Mouse (Mus musculus) midbrain, embryonic 11.5 days (tissue): ENCODE data around the gene Rhog. TPM values are rescaled to one million over a fixed set of nuclear protein-coding genes. Genes with fewer than 3 reads are reported as not detected.

Experiments used
- ATAC-seq: fragments of 200-750 bp; cut with Nextera tagmentation; 2 replicates; pipeline ENCODE4 v1.8.0; 2017; ENCODE audit warnings: moderate TSS enrichment, moderate library complexity; ENCODE audit not compliant: low FRiP score
- DNase-seq: peaks from one replicate; pipeline ENCODE4 v3.0.0; 2015; ENCODE audit warnings: low spot score; ENCODE audit errors: missing footprints
- H3K27ac ChIP-seq: fragments of 300-500 bp; sonication (generic); 2 replicates; pipeline ENCODE4 v1.5.1; 2014; ENCODE audit warnings: low read depth, low read length
- H3K27me3 ChIP-seq: fragments of 300-500 bp; sonication (generic); 2 replicates; pipeline ENCODE4 v1.6.1; 2014; ENCODE audit warnings: mild to moderate bottlenecking, low read length, moderate library complexity, mixed read lengths; ENCODE audit not compliant: control insufficient read depth, insufficient read depth
- H3K36me3 ChIP-seq: fragments of 300-500 bp; sonication (generic); 2 replicates; pipeline ENCODE4 v1.6.1; 2014; ENCODE audit warnings: mild to moderate bottlenecking, low read length, moderate library complexity, mixed read lengths; ENCODE audit not compliant: control insufficient read depth, insufficient read depth
- H3K4me1 ChIP-seq: fragments of 300-500 bp; sonication (generic); 2 replicates; pipeline ENCODE4 v1.6.1; 2014; ENCODE audit warnings: low read length; ENCODE audit not compliant: control insufficient read depth, insufficient read depth
- H3K4me2 ChIP-seq: fragments of 300-500 bp; sonication (generic); 2 replicates; pipeline ENCODE4 v1.6.1; 2014; ENCODE audit warnings: mild to moderate bottlenecking, moderate library complexity
- H3K4me3 ChIP-seq: fragments of 300-500 bp; sonication (generic); 2 replicates; pipeline ENCODE4 v1.5.1; 2014; ENCODE audit warnings: low read depth, low read length
- H3K9ac ChIP-seq: fragments of 300-500 bp; sonication (generic); 2 replicates; pipeline ENCODE4 v1.6.1; 2014; ENCODE audit warnings: low read length
- H3K9me3 ChIP-seq: fragments of 300-500 bp; sonication (generic); 2 replicates; pipeline ENCODE4 v1.6.1; 2016; ENCODE audit warnings: low read length; ENCODE audit not compliant: control insufficient read depth
- WGBS: fragments of 180-500 bp; shearing (Covaris S2); extraction: QIAGEN DNeasy Blood & Tissue Kit; methylation state at CpG from one replicate; pipeline ENCODE4 v1.1.7; 2014; 5-methylcytosine and 5-hydroxymethylcytosine counted together
- polyA plus RNA-seq: library from polyadenylated mRNA; unstranded; fragments of >200 nt; fragmentation: Nextera tagmentation; extraction: Ambion mirVana; gene quantifications from 2 replicates; pipeline ENCODE4 v1.2.1, GENCODE M21; 2014

The Rhog gene
- polyA plus RNA-seq, 1 experiment from 2014 or later = 29.4 TPM

- Histone ChIP-seq H3K27me3 (no peaks in the 10 kb centered on the region), H3K36me3 (no peaks in the 10 kb centered on the region), H3K9ac (no peak overlapping the region), H3K27ac (no peak overlapping the region), H3K4me2 (no peak overlapping the region), H3K4me1 (no peaks in the 10 kb centered on the region), H3K4me3 (no peak overlapping the region), H3K9me3 (no peaks in the 10 kb centered on the region)
- WGBS = 87% methylated on average over 3 of the region's 3 CpGs
- ATAC-seq = no peak
- no peak for DNase-seq
Observed at GRCm38 (mm10) chr7:102200576-102200975, 55.3 kb downstream of the Rhog start.

GRCm38 (mm10) chr7:102192356-102192755 is 63.5 kb downstream of the Rhog start:
- ATAC-seq = no peak
- no peak for DNase-seq
- Histone ChIP-seq H3K4me1 (no peaks in the 10 kb centered on the region), H3K4me2 (no peak overlapping the region), H3K36me3 (peaks cover 2% of the 10 kb centered on the region), H3K27me3 (no peaks in the 10 kb centered on the region), H3K4me3 (no peak overlapping the region), H3K9me3 (no peaks in the 10 kb centered on the region), H3K9ac (no peak overlapping the region), H3K27ac (no peak overlapping the region)
- WGBS = 93% methylated on average over 1 of the region's 1 CpGs

Other genes with a start within 250 kb of the Rhog start
- 2.3 and 3.4 TPM in 2 replicates for gene Il18bp, start 237.4 kb downstream of the Rhog start, polyA plus RNA-seq
- 28.3 and 29.7 TPM in 2 replicates for gene Rnf121, start 190.6 kb downstream of the Rhog start, polyA plus RNA-seq
- 22.6 and 23.7 TPM in 2 replicates for gene Xndc1, start 190.5 kb downstream of the Rhog start, polyA plus RNA-seq
- gene Xntrpc, start 190.3 kb downstream of the Rhog start, polyA plus RNA-seq = 1.2 TPM in 2 replicates
- gene Trpc2, start 172.9 kb downstream of the Rhog start, polyA plus RNA-seq = not detected in 2 replicates
- gene Art1, start 154.3 kb downstream of the Rhog start, polyA plus RNA-seq = 0.49 and 0.70 TPM in 2 replicates
- 0.70 and 0.81 TPM in 2 replicates for gene Art5, start 146.6 kb downstream of the Rhog start, polyA plus RNA-seq
- gene Chrna10, start 139.2 kb downstream of the Rhog start, polyA plus RNA-seq = not detected in 2 replicates
- 42.0 and 45.0 TPM in 2 replicates for gene Nup98, start 45.9 kb downstream of the Rhog start, polyA plus RNA-seq
- 51.6 and 52.1 TPM in 2 replicates for gene Pgap2, start 45.8 kb downstream of the Rhog start, polyA plus RNA-seq
- gene Stim1, start 11.8 kb upstream of the Rhog start, polyA plus RNA-seq = 9.1 and 11.6 TPM in 2 replicates
- 234 and 249 TPM in 2 replicates for gene Rrm1, start 185.6 kb upstream of the Rhog start, polyA plus RNA-seq
- gene Olfr543, start 225.6 kb upstream of the Rhog start, polyA plus RNA-seq = 0.25 and 0.33 TPM in 2 replicates
- 0.04 and 0.10 TPM in 2 replicates for gene Olfr544, start 232.3 kb upstream of the Rhog start, polyA plus RNA-seq
- gene Olfr545, start 243.5 kb upstream of the Rhog start, polyA plus RNA-seq = 0.16 TPM in 1 of 2 replicates, not detected in the other